Mouse (Mus musculus) left cerebral cortex, adult 2 months (tissue): Measurements from ENCODE around the gene Faap20. TPM values are rescaled to one million over a fixed set of nuclear protein-coding genes. Genes with fewer than 3 reads are reported as not detected.
A peak's percentile ranks its signal among the peaks of the same experiment; 100 is the strongest.

Experiments
- DNase-seq, 2 experiments: peaks; one replicate each; pipeline ENCODE4 v3.0.0; 2021 to 2022; ENCODE audit warnings: low spot score in 2 of 2, mixed read lengths in 1 of 2; ENCODE audit errors: extremely low spot score in 1 of 2
- H3K27ac ChIP-seq: fragments of 200-600 bp; 2 replicates; pipeline ENCODE4 v1.8.1; 2022
- H3K4me3 ChIP-seq: fragments of 200-600 bp; 2 replicates; pipeline ENCODE4 v1.8.1; 2022
- CTCF ChIP-seq: fragments of 200-600 bp; IDR thresholded peaks from 2 replicates; pipeline ENCODE4 v1.8.1; 2022; ENCODE audit warnings: antibody characterized with exemption, mild to moderate bottlenecking, moderate library complexity
- intact Hi-C: fragments of 180-260 bp; cut with DNase I; formaldehyde crosslinking; loops from one replicate; pipeline ENCODE4 v1.15.1; 2025
- total RNA-seq, 2 experiments: library from RNA; stranded (reverse); gene quantifications; 2 replicates each; pipeline ENCODE4 v1.2.3; 2021

The Faap20 gene
- total RNA-seq, 2 experiments from 2014 or later = 25.9 to 28.8 TPM

DNA sequence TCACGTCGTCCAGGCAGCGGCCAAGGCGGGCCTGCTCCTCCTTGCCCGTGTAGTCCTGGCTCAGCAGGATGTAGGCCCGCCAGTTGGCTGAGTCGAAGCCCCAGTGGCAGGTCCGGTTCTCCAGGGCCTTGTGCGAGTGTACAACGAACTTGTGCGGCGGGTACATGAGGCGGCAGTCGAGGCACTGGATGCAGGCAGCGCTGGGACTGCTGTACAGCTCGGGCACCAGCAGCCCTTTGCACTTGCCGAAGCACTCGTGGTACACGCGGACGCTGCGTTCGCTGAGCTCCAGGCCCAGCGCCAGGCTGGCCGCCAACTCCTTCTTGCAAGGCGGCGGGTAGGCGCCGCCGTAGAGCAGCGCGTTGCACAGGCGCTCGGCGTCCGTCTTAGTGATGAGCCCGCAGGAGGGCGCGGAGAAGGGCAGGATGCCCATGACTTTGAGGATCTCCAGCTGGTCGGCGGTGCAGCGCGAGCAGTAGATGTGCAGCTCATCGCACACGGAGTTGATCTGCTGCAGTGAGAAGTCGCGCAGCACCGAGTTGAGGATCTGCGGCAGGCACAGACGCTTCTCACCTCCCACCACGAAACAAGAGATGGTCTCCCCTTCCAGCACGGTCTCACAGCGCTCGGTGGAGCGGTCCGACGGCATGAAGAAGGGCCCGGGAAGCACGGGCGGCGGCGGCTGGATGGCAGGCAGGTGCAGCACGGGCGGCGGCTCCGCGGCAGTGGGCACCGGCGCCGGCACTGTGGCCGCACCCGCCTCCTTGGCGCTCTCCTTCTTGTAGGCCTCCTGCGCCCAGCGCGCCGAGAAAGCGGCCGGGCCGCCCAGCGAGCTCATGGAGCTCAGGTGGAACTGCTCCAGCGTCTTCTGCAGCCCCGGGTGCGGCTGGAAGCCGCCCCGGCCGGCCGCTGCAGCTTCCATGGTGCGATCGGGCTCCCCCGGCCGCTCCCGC lies 27.7 kb upstream of the Faap20 start:
- H3K4me3 ChIP-seq = peak overlapping the region; percentile 85
- H3K27ac ChIP-seq = peak overlapping the region; percentile 86
- peak; percentile 71 to 74 for DNase-seq
- intact Hi-C loops = loop anchor here (2.0 to 5.0 kb wide), 3 partner anchors 27 to 75 kb away; partner anchors contain the start of gene Faap20
- no peak; the same call in 1 of the 2 replicates for TF ChIP-seq CTCF

GRCm38 (mm10) chr4:155222552-155222840 lies 27.1 kb upstream of the Faap20 start, which contains the start of gene Ski:
TSS of gene Ski (minus strand) at chr4:155222592.
- peak within 1 kb of the TSS; percentile 100 for H3K27ac ChIP-seq
- no peak for DNase-seq
- intact Hi-C loops = loop anchor here (2.0 to 5.0 kb wide), 2 partner anchors 26 to 75 kb away; partner anchors contain the start of gene Faap20
- peak within 1 kb of the TSS; percentile 85 for H3K4me3 ChIP-seq
- TF ChIP-seq CTCF = no peak

DNA sequence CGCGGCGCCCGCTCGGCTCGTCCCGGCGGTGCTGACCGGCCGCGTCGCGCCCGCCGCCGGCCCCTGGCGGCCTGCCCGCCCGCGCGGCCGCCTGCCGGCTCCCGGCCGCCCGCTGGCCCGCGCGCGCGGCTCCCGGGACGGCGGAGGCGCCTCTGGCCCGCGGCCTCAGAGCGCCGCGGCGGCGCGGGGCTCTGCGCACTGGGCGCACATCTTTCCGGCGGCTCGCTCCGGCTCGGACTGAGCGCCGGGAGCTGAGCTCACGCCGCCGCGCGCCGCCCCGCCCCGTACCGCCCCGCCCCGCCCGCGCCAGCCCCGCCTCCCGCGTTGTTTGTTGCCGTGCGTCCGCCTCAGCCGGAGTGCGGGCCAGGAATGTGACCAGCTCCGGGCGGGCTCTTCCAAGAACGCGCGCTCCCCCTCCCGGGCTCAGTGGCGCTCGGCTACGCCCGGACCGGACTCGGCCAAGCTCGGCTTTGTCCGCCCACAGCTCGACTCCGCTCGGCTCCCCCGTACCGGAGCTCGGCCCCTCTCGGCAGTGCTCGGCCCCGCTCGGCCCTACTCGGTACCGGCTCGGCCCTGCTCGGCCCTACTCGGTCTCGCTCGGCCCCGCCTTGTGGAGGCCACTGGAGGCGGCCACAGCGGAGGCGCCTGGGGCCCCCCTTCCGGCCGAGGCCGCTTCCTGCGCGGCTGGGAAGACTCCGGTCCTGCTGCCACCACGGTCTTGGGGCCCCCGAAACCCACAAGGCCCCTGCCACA lies 26.6 kb upstream of the Faap20 start:
- Histone ChIP-seq H3K4me3 (peak overlapping the region; percentile 56), H3K27ac (peak overlapping the region; percentile 100)
- DNase-seq = peak; percentile 100
- TF ChIP-seq CTCF = peak; percentile 44
- intact Hi-C loops = loop anchor here (1.0 to 5.0 kb wide), 3 partner anchors 11 to 76 kb away; partner anchors contain the start of gene Faap20

- DNase-seq = no peak
- intact Hi-C loops = loop anchor here (1.0 to 5.0 kb wide), 3 partner anchors 10 to 77 kb away; partner anchors contain the start of gene Faap20
- TF ChIP-seq CTCF = no peak
- Histone ChIP-seq H3K27ac (peak overlapping the region; percentile 100), H3K4me3 (peak overlapping the region; percentile 56)
These were observed 25.7 kb upstream of the Faap20 start for GRCm38 (mm10) chr4:155223594-155224528.

DNA sequence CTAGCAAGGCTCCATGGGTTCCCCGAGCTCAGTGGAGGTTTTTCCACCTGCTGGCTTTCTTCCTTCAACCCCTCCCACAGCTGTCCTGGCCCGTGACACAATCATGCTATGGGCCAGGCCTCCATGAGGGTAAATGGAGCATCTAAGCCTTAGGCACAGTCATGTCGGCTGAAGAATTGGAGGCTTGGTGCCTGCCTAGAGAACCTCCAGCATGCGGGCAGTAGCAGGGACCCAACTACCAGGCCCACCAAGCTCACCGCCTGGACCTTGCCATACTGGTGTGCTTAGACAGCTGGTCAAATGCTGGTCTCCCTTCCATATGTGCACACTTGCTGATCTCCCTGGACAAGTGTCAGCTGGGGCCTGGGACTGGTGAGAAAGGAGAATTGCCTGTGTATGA lies 23.7 kb upstream of the Faap20 start:
- no peak for TF ChIP-seq CTCF
- no peak overlapping the region for H3K4me3 ChIP-seq
- no peak for DNase-seq
- H3K27ac ChIP-seq = no peak overlapping the region
- intact Hi-C loops = no loop called here

DNA sequence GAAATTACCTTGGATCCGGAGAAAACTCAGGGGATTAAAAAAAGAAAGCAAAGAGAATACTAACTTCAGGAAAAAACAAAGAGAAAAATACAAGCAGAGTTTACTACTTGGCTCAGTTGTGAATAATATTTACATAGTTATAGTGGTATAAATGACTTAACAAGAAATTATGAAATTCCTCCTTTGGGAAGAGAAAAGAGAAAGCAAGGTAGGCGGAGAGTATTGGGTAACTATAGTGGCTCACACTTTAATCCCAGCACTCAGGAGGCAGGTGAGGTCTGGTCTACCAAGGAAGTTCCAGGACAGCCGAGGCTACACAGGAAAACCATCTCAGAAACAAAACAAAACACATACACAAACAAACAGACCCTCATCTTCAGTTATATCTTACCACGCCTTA lies 21.6 kb upstream of the Faap20 start:
- intact Hi-C loops = no loop called here
- Histone ChIP-seq H3K4me3 (no peak overlapping the region), H3K27ac (no peak overlapping the region)
- TF ChIP-seq CTCF = no peak
- no peak for DNase-seq

GRCm38 (mm10) chr4:155228461-155228860 lies 21.1 kb upstream of the Faap20 start:
- DNase-seq = no peak
- no peak for TF ChIP-seq CTCF
- no peak overlapping the region for H3K27ac ChIP-seq
- intact Hi-C loops = no loop called here
- no peak overlapping the region for H3K4me3 ChIP-seq

- H3K27ac ChIP-seq = peak overlapping the region; percentile 100
- TF ChIP-seq CTCF = no peak; the same call in 1 of the 2 replicates
- DNase-seq = peak; percentile 85 to 90
- intact Hi-C loops = loop anchor here (1.0 kb wide), 1 partner anchor 11 kb away; no protein-coding TSS in a partner anchor
- no peak overlapping the region for H3K4me3 ChIP-seq
These were observed 15.7 kb upstream of the Faap20 start for GRCm38 (mm10) chr4:155233878-155234277.

- intact Hi-C loops = loop anchor here (1.0 kb wide), 1 partner anchor 11 kb away; no protein-coding TSS in a partner anchor
- TF ChIP-seq CTCF = no peak
- peak overlapping the region; percentile 14; the same call in 1 of the 2 replicates for H3K4me3 ChIP-seq
- peak overlapping the region; percentile 100 for H3K27ac ChIP-seq
- DNase-seq = no peak
These were observed 15.0 kb upstream of the Faap20 start for GRCm38 (mm10) chr4:155234371-155235310.
